Mouse (Mus musculus) mouse trophoblast stem cell (cell line): ENCODE results near the gene Tor1aip1.

Source experiments
- in situ Hi-C, 2 experiments: fragments of 300-500 bp; cut with MseI, MboI; formaldehyde crosslinking; loops; 2 replicates in 1 of 2; 3 replicates in 1 of 2; pipeline ENCODE4 v1.15.1; 2025

Gene Tor1aip1

GRCm38 (mm10) chr1:156033921-156034320, 2.4 kb downstream of the Tor1aip1 start:
- in situ Hi-C loops = no loop called here

GRCm38 (mm10) chr1:156028340-156028975, 7.8 kb downstream of the Tor1aip1 start:
- in situ Hi-C loops = no loop called here

- in situ Hi-C loops = no loop called here
Observed at GRCm38 (mm10) chr1:156027849-156028248, 8.4 kb downstream of the Tor1aip1 start.

- in situ Hi-C loops = no loop called here
Observed at GRCm38 (mm10) chr1:156024831-156025503, 11.3 kb downstream of the Tor1aip1 start.

- in situ Hi-C loops = no loop called here
Observed at GRCm38 (mm10) chr1:156020402-156020801, 15.9 kb downstream of the Tor1aip1 start.

- in situ Hi-C loops = no loop called here
Observed at GRCm38 (mm10) chr1:156019800-156020199, 16.5 kb downstream of the Tor1aip1 start.

GRCm38 (mm10) chr1:156009003-156009402, 27.3 kb downstream of the Tor1aip1 start:
- in situ Hi-C loops = no loop called here

GRCm38 (mm10) chr1:156005906-156006305, 30.4 kb downstream of the Tor1aip1 start:
- in situ Hi-C loops = no loop called here

GRCm38 (mm10) chr1:156003201-156003935, 32.9 kb downstream of the Tor1aip1 start:
- in situ Hi-C loops = no loop called here

- in situ Hi-C loops = no loop called here
Observed at GRCm38 (mm10) chr1:156002366-156002765, 33.9 kb downstream of the Tor1aip1 start.

- in situ Hi-C loops = no loop called here
Observed at GRCm38 (mm10) chr1:155995612-155996011, 40.7 kb downstream of the Tor1aip1 start.

GRCm38 (mm10) chr1:155994524-155994923, 41.8 kb downstream of the Tor1aip1 start:
- in situ Hi-C loops = no loop called here

- in situ Hi-C loops = no loop called here
Observed at GRCm38 (mm10) chr1:155990391-155990790, 45.9 kb downstream of the Tor1aip1 start.

- in situ Hi-C loops = no loop called here
Observed at GRCm38 (mm10) chr1:155989387-155989786, 46.9 kb downstream of the Tor1aip1 start.

GRCm38 (mm10) chr1:155987625-155988024, 48.7 kb downstream of the Tor1aip1 start:
- in situ Hi-C loops = no loop called here

- in situ Hi-C loops = no loop called here
Observed at GRCm38 (mm10) chr1:155974931-155975330, 61.3 kb downstream of the Tor1aip1 start.

GRCm38 (mm10) chr1:155973719-155974379, 62.4 kb downstream of the Tor1aip1 start:
- in situ Hi-C loops = no loop called here

GRCm38 (mm10) chr1:155973068-155973718, 63.1 kb downstream of the Tor1aip1 start, which contains the start of gene Cep350:
Gene Cep350 (minus strand): TSS chr1:155973255.
- in situ Hi-C loops = no loop called here

- in situ Hi-C loops = no loop called here
Observed at GRCm38 (mm10) chr1:155972146-155973067, 63.9 kb downstream of the Tor1aip1 start.
